Mouse (Mus musculus) thymus, adult 2 months (tissue): Measurements from ENCODE around the gene Olfr1226.

Experiments used
- CTCF ChIP-seq: fragments of 200-500 bp; IDR thresholded peaks from 2 replicates; pipeline ENCODE4 v1.5.1; 2012; ENCODE audit warnings: mild to moderate bottlenecking, control low read depth, low read length, moderate library complexity, borderline replicate concordance; ENCODE audit not compliant: control insufficient read depth, poor library complexity, insufficient read depth; ENCODE audit errors: extremely low read depth
- POLR2A ChIP-seq: fragments of 200-500 bp; IDR thresholded peaks from 2 replicates; pipeline ENCODE4 v1.6.1; 2012; ENCODE audit warnings: mild to moderate bottlenecking, low read length, control low read depth, moderate library complexity; ENCODE audit not compliant: control insufficient read depth, poor library complexity, insufficient read depth; ENCODE audit errors: extremely low read depth

DNA sequence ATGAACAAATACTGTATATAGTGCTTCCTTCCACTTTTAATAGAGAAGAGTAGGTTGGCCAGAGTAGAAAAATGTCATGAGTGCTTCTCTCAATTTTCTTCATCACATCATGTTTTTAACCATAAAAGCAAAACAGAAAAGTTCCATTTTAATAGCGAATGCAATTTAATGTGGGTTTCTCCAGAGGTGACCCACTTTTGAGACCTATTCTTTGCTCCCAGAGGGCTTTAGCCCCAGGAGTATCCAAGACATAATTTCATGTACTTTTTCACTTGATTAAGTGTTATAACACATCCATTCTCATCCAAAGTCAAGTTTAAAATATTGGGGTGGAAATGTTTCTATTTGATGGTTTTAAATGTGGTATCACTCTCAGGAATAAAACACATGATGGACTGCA lies 25.3 kb downstream of the Olfr1226 start, which contains the start of gene Olfr1225:
- TF ChIP-seq POLR2A (no peak), CTCF (no peak)
